Mouse (Mus musculus) limb, embryonic 11.5 days (tissue): ENCODE data around the gene Il18bp. TPM values are rescaled to one million over a fixed set of nuclear protein-coding genes. Genes with fewer than 3 reads are reported as not detected.
"Not testable (repeated sequence)": the region's sequence is repeated elsewhere in the genome, so short reads cannot be mapped to it uniquely, and the experiment has no call there.

Source experiments
- ATAC-seq: fragments of 200-750 bp; cut with Nextera tagmentation; 2 replicates; pipeline ENCODE4 v1.8.0; 2017; ENCODE audit warnings: low read depth; ENCODE audit not compliant: insufficient number of reproducible peaks, low FRiP score, low TSS enrichment
- DNase-seq: peaks from one replicate; pipeline ENCODE4 v3.0.0-alpha.2; 2015; ENCODE audit warnings: low spot score
- H3K27ac ChIP-seq: fragments of 300-500 bp; sonication (generic); replicated peaks from 2 replicates; pipeline ENCODE4 v1.5.1; 2014; ENCODE audit warnings: low read depth, mild to moderate bottlenecking, low read length
- H3K27me3 ChIP-seq: fragments of 300-500 bp; sonication (generic); 2 replicates; pipeline ENCODE4 v1.6.1; 2014; ENCODE audit warnings: mild to moderate bottlenecking, low read length, mixed read lengths; ENCODE audit not compliant: control insufficient read depth, insufficient read depth
- H3K36me3 ChIP-seq: fragments of 300-500 bp; sonication (generic); 2 replicates; pipeline ENCODE4 v1.6.1; 2014; ENCODE audit warnings: mild to moderate bottlenecking, low read length, moderate library complexity, mixed read lengths; ENCODE audit not compliant: control insufficient read depth, insufficient read depth
- H3K4me1 ChIP-seq: fragments of 300-500 bp; sonication (generic); 2 replicates; pipeline ENCODE4 v1.6.1; 2014; ENCODE audit warnings: low read length, mixed read lengths; ENCODE audit not compliant: control insufficient read depth, insufficient read depth
- H3K4me2 ChIP-seq: fragments of 300-500 bp; sonication (generic); 2 replicates; pipeline ENCODE4 v1.6.1; 2014; ENCODE audit warnings: low read depth, mild to moderate bottlenecking, moderate library complexity; ENCODE audit not compliant: severe bottlenecking
- H3K4me3 ChIP-seq: fragments of 300-500 bp; sonication (generic); 2 replicates; pipeline ENCODE4 v1.5.1; 2014; ENCODE audit warnings: low read depth, low read length
- H3K9ac ChIP-seq: fragments of 300-500 bp; sonication (generic); 2 replicates; pipeline ENCODE4 v1.6.1; 2014; ENCODE audit warnings: mild to moderate bottlenecking, low read length
- H3K9me3 ChIP-seq: fragments of 300-500 bp; sonication (generic); 2 replicates; pipeline ENCODE4 v1.6.1; 2016; ENCODE audit warnings: low read length; ENCODE audit not compliant: control insufficient read depth
- WGBS: fragments of 180-500 bp; shearing (Covaris S2); extraction: QIAGEN DNeasy Blood & Tissue Kit; methylation state at CpG from one replicate; pipeline ENCODE4 v1.1.7; 2014; 5-methylcytosine and 5-hydroxymethylcytosine counted together
- polyA plus RNA-seq: library from polyadenylated mRNA; unstranded; fragments of >200 nt; fragmentation: Nextera tagmentation; extraction: Ambion mirVana; gene quantifications from 2 replicates; pipeline ENCODE4 v1.2.1, GENCODE M21; 2014

The Il18bp gene
- polyA plus RNA-seq, 1 experiment from 2014 or later, result 3.1 TPM

GRCm38 (mm10) chr7:102042314-102042713 lies 23.8 kb upstream of the Il18bp start:
- DNase-seq (no peak), ATAC-seq (no peak)
- Histone ChIP-seq H3K4me2 (no peak overlapping the region), H3K27me3 (no peaks in the 10 kb centered on the region), H3K9me3 (no peaks in the 10 kb centered on the region), H3K27ac (no peak overlapping the region), H3K4me1 (0 out of 2 replicates have a peak, but pooled peaks cover 8% of the 10 kb centered on the region), H3K36me3 (peaks cover 12% of the 10 kb centered on the region), H3K4me3 (no peak overlapping the region), H3K9ac (no peak overlapping the region)
- WGBS, result 78% methylated on average over 2 of the region's 2 CpGs

- H3K36me3 ChIP-seq, result peaks cover 26% of the 10 kb centered on the region
- ATAC-seq, result no peak
Measured at GRCm38 (mm10) chr7:102037318-102037717, 18.8 kb upstream of the Il18bp start.

GRCm38 (mm10) chr7:102035534-102035933 lies 17.0 kb upstream of the Il18bp start:
- H3K36me3 ChIP-seq, result peaks cover 28% of the 10 kb centered on the region
- H3K4me1 ChIP-seq, result no peaks in the 10 kb centered on the region
- no peaks in the 10 kb centered on the region for H3K9me3 ChIP-seq
- 94% methylated on average over 2 of the region's 2 CpGs for WGBS
- ATAC-seq (no peak), DNase-seq (no peak)
- H3K27ac ChIP-seq, result no peak overlapping the region
- H3K4me2 ChIP-seq, result no peak overlapping the region
- no peak overlapping the region for H3K4me3 ChIP-seq
- H3K27me3 ChIP-seq, result no peaks in the 10 kb centered on the region
- no peak overlapping the region for H3K9ac ChIP-seq

More at GRCm38 (mm10) chr7:102037318-102037717, 18.8 kb upstream of the Il18bp start:
- Histone ChIP-seq H3K4me2 (no peak overlapping the region), H3K27ac (no peak overlapping the region), H3K9me3 (no peaks in the 10 kb centered on the region), H3K27me3 (no peaks in the 10 kb centered on the region), H3K4me1 (no peaks in the 10 kb centered on the region), H3K4me3 (no peak overlapping the region), H3K9ac (no peak overlapping the region)
- no peak for DNase-seq
- WGBS, result 94% methylated on average over 3 of the region's 3 CpGs

- DNase-seq (no peak), ATAC-seq (no peak)
- Histone ChIP-seq H3K9ac (no peak overlapping the region), H3K4me3 (no peak overlapping the region), H3K4me1 (no peaks in the 10 kb centered on the region), H3K27me3 (no peaks in the 10 kb centered on the region), H3K36me3 (peaks cover 28% of the 10 kb centered on the region), H3K9me3 (no peaks in the 10 kb centered on the region), H3K4me2 (no peak overlapping the region), H3K27ac (no peak overlapping the region)
- 97% methylated on average over 1 of the region's 1 CpGs for WGBS
Measured at GRCm38 (mm10) chr7:102034904-102035303, 16.4 kb upstream of the Il18bp start.

GRCm38 (mm10) chr7:102025187-102026119 lies 7.0 kb upstream of the Il18bp start:
- H3K4me3 ChIP-seq, result no peak overlapping the region
- H3K27ac ChIP-seq, result no peak overlapping the region
- 73% methylated on average over 2 of the region's 2 CpGs for WGBS
- H3K27me3 ChIP-seq, result no peaks in the 10 kb centered on the region
- peaks cover 2% of the 10 kb centered on the region; the same call in 1 of the 2 replicates for H3K36me3 ChIP-seq
- no peaks in the 10 kb centered on the region for H3K9me3 ChIP-seq
- H3K9ac ChIP-seq, result no peak overlapping the region
- DNase-seq (no peak), ATAC-seq (no peak)
- no peaks in the 10 kb centered on the region for H3K4me1 ChIP-seq
- no peak overlapping the region for H3K4me2 ChIP-seq

GRCm38 (mm10) chr7:102023821-102024220 lies 5.3 kb upstream of the Il18bp start:
- H3K36me3 ChIP-seq, result peaks cover 2% of the 10 kb centered on the region; the same call in 1 of the 2 replicates
- DNase-seq (no peak), ATAC-seq (no peak)

GRCm38 (mm10) chr7:102020934-102021333 lies 2.4 kb upstream of the Il18bp start:
- not testable (repeated sequence) for H3K36me3 ChIP-seq, H3K27me3 ChIP-seq, H3K9ac ChIP-seq, H3K4me2 ChIP-seq, H3K9me3 ChIP-seq, H3K27ac ChIP-seq, H3K4me1 ChIP-seq, H3K4me3 ChIP-seq, DNase-seq, ATAC-seq
- 95% methylated on average over 2 of the region's 2 CpGs for WGBS

More at GRCm38 (mm10) chr7:102023821-102024220, 5.3 kb upstream of the Il18bp start:
- no peak overlapping the region for H3K4me3 ChIP-seq
- H3K27ac ChIP-seq, result no peak overlapping the region
- H3K9ac ChIP-seq, result no peak overlapping the region
- H3K4me1 ChIP-seq, result no peaks in the 10 kb centered on the region
- 96% methylated on average over 9 of the region's 9 CpGs for WGBS
- no peaks in the 10 kb centered on the region for H3K27me3 ChIP-seq
- no peak overlapping the region for H3K4me2 ChIP-seq
- H3K9me3 ChIP-seq, result no peaks in the 10 kb centered on the region

- Histone ChIP-seq H3K27me3 (no peaks in the 10 kb centered on the region), H3K4me3 (no peak overlapping the region), H3K4me1 (no peaks in the 10 kb centered on the region), H3K36me3 (peaks cover 15% of the 10 kb centered on the region), H3K9ac (no peak overlapping the region), H3K4me2 (no peak overlapping the region), H3K9me3 (no peaks in the 10 kb centered on the region), H3K27ac (no peak overlapping the region)
- ATAC-seq, result no peak
- DNase-seq, result no peak
- 73% methylated on average over 3 of the region's 3 CpGs for WGBS
Measured at GRCm38 (mm10) chr7:102019362-102019761, 872 bp upstream of the Il18bp start.
